Mouse (Mus musculus) forebrain, postnatal 0 days (tissue): ENCODE results near the gene Cntfr. TPM values are rescaled to one million over a fixed set of nuclear protein-coding genes. Genes with fewer than 3 reads are reported as not detected.

ENCODE experiments used
- ATAC-seq: fragments of 200-750 bp; cut with Nextera tagmentation; 2 replicates; pipeline ENCODE4 v1.8.0; 2017; ENCODE audit warnings: mild to moderate bottlenecking, moderate library complexity
- DNase-seq: peaks from one replicate; pipeline ENCODE4 v3.0.0-alpha.2; 2015
- H3K27ac ChIP-seq: fragments of 300-500 bp; sonication (generic); 2 replicates; pipeline ENCODE4 v1.5.1; 2014; ENCODE audit warnings: low read depth, mild to moderate bottlenecking, antibody characterized with exemption, low read length, moderate library complexity, mixed read lengths
- H3K27me3 ChIP-seq: fragments of 300-500 bp; sonication (generic); 2 replicates; pipeline ENCODE4 v1.6.1; 2014; ENCODE audit warnings: mild to moderate bottlenecking, low read length, mixed read lengths; ENCODE audit not compliant: insufficient read depth
- H3K36me3 ChIP-seq: fragments of 300-500 bp; sonication (generic); 2 replicates; pipeline ENCODE4 v1.6.1; 2014; ENCODE audit warnings: mild to moderate bottlenecking, moderate library complexity; ENCODE audit not compliant: insufficient read depth
- H3K4me1 ChIP-seq: fragments of 300-500 bp; sonication (generic); 2 replicates; pipeline ENCODE4 v1.6.1; 2014; ENCODE audit warnings: antibody characterized with exemption; ENCODE audit not compliant: insufficient read depth
- H3K4me2 ChIP-seq: fragments of 300-500 bp; sonication (generic); 2 replicates; pipeline ENCODE4 v1.6.1; 2014; ENCODE audit warnings: low read depth, mild to moderate bottlenecking, moderate library complexity
- H3K4me3 ChIP-seq: fragments of 300-500 bp; sonication (generic); 2 replicates; pipeline ENCODE4 v1.5.1; 2014; ENCODE audit warnings: low read depth, low read length, mixed read lengths
- H3K9ac ChIP-seq: fragments of 300-500 bp; sonication (generic); 2 replicates; pipeline ENCODE4 v1.6.1; 2014; ENCODE audit warnings: mild to moderate bottlenecking
- H3K9me3 ChIP-seq: fragments of 300-500 bp; sonication (generic); 2 replicates; pipeline ENCODE4 v1.6.1; 2016; ENCODE audit warnings: low read length
- CTCF ChIP-seq: sonication (generic); IDR thresholded peaks from 2 replicates; pipeline ENCODE4 v1.5.1; 2016; ENCODE audit warnings: antibody characterized with exemption, control low read depth, low read depth
- WGBS: fragments of 180-500 bp; shearing (Covaris S2); extraction: QIAGEN DNeasy Blood & Tissue Kit; methylation state at CpG from one replicate; pipeline ENCODE4 v1.1.7; 2014; 5-methylcytosine and 5-hydroxymethylcytosine counted together
- polyA plus RNA-seq: library from polyadenylated mRNA; unstranded; fragments of >200 nt; fragmentation: Nextera tagmentation; extraction: Ambion mirVana; gene quantifications from 2 replicates; pipeline ENCODE4 v1.2.1, GENCODE M21; 2015
- total RNA-seq: library from RNA; depleted of rRNA; stranded (reverse); fragments of >200 nt; gene quantifications from 2 replicates; pipeline ENCODE4 v1.2.3, GENCODE M21; 2014

Gene Cntfr
- total and polyA plus RNA-seq, 2 experiments from 2014 or later = 14.2 to 25.9 TPM

GRCm38 (mm10) chr4:41622071-41622470 is 74.8 kb downstream of the Cntfr start:
- no peak overlapping the region for H3K27ac ChIP-seq
- H3K4me2 ChIP-seq = no peak overlapping the region
- ATAC-seq (no peak), DNase-seq (no peak)
- 84% methylated on average over 14 of the region's 14 CpGs for WGBS
- no peaks in the 10 kb centered on the region for H3K4me1 ChIP-seq
- no peak for TF ChIP-seq CTCF
- no peaks in the 10 kb centered on the region; the same call in 1 of the 2 replicates for H3K27me3 ChIP-seq
- H3K4me3 ChIP-seq = no peak overlapping the region
- no peaks in the 10 kb centered on the region for H3K9me3 ChIP-seq
- H3K9ac ChIP-seq = no peak overlapping the region
- no peaks in the 10 kb centered on the region for H3K36me3 ChIP-seq

GRCm38 (mm10) chr4:41618916-41619746 is 77.8 kb downstream of the Cntfr start:
- H3K4me3 ChIP-seq = no peak overlapping the region
- H3K9me3 ChIP-seq = no peaks in the 10 kb centered on the region
- peak; percentile 27 for DNase-seq
- WGBS = 33% methylated on average over 12 of the region's 12 CpGs
- no peak overlapping the region for H3K4me2 ChIP-seq
- no peak for TF ChIP-seq CTCF
- no peaks in the 10 kb centered on the region for H3K4me1 ChIP-seq
- ATAC-seq = 0 out of 2 replicates have a peak, but pooled peaks have one; percentile 16
- no peaks in the 10 kb centered on the region for H3K36me3 ChIP-seq
- no peaks in the 10 kb centered on the region; the same call in 1 of the 2 replicates for H3K27me3 ChIP-seq
- H3K27ac ChIP-seq = no peak overlapping the region
- H3K9ac ChIP-seq = no peak overlapping the region

DNA sequence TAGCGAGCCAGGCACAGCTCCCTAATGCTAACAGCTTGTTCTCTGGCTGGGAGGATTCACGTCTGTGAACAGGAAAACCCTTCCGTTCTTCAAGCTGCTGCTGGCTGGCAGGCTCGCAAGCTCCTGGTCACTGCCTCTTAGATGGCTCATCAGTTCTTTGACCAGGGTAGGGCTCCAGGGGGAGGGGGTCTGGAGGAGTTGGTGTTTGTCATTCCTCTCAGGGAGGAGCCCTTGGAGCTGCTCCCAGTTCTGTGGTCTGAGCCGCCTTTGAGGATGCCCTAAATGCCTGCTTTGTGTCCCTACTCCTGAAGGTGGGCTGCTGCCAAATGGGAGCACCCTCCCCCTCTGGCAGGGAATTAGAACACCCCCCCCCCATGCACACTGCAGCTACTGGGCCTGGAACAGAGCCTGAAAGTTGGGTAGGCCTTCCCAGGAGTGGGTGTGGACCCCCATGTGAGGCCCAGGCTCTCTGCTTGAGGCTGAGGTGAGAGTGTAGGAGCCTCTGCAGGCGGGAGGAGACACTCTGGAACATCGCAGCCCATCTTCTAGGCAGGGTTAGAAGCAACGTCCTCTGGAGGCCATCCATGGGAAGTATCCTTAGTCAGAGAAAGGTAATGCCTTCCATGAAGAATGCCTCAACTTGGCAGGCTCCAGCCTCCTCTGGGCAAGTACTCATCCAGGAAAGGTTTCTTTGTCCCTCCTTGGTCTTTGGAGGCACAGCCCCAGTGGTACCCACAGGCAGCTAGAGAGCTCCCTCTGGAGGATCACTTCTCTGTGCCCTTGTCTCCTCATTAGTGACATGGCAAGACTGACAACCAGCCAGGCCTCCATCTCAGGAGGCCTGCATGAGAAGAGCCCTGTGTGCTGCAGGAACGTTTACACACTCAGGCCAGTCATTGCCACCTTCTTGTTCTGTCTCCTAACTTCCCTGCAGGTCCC is 81.0 kb downstream of the Cntfr start:
- no peaks in the 10 kb centered on the region for H3K9me3 ChIP-seq
- no peak overlapping the region for H3K4me3 ChIP-seq
- no peak overlapping the region for H3K9ac ChIP-seq
- peak; percentile 85 for DNase-seq
- peak overlapping the region; percentile 35; the same call in 1 of the 2 replicates for H3K27ac ChIP-seq
- H3K36me3 ChIP-seq = no peaks in the 10 kb centered on the region
- H3K4me2 ChIP-seq = no peak overlapping the region
- no peaks in the 10 kb centered on the region; the same call in 1 of the 2 replicates for H3K27me3 ChIP-seq
- ATAC-seq = peak; percentile 79
- H3K4me1 ChIP-seq = no peaks in the 10 kb centered on the region
- 38% methylated on average over 9 of the region's 9 CpGs for WGBS
- peak; percentile 36; the same call in 1 of the 2 replicates for TF ChIP-seq CTCF

DNA sequence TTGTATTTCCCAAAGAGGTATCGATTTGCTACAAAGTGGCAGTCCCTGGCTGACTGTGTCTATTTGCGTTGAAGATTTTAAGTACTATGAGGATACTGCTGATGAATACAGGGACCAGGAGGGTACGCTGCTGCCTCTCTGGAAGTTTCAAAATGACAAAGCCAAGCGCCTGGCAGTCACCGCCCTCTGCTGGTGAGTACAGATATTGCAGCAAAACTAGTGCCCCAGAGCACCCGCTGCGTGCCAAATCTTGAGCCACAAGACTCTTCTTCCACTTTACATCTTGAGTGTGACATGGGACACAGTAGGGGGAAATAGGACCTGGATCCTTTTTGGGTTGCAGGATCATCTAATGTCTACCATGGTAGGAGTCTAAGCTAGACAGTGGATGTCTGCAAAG is 82.7 kb downstream of the Cntfr start:
- Histone ChIP-seq H3K27ac (no peak overlapping the region), H3K4me1 (no peaks in the 10 kb centered on the region), H3K9ac (no peak overlapping the region), H3K4me3 (no peak overlapping the region), H3K4me2 (no peak overlapping the region), H3K9me3 (no peaks in the 10 kb centered on the region), H3K36me3 (no peaks in the 10 kb centered on the region), H3K27me3 (no peaks in the 10 kb centered on the region; the same call in 1 of the 2 replicates)
- peak; percentile 98 for TF ChIP-seq CTCF
- peak; percentile 38 for ATAC-seq
- DNase-seq = peak; percentile 92
- 4% methylated on average over 7 of the region's 7 CpGs for WGBS

GRCm38 (mm10) chr4:41612166-41612565 is 84.7 kb downstream of the Cntfr start:
- WGBS = 16% methylated on average over 8 of the region's 8 CpGs
- DNase-seq = peak; percentile 81
- Histone ChIP-seq H3K27ac (no peak overlapping the region), H3K4me3 (no peak overlapping the region), H3K4me2 (no peak overlapping the region), H3K27me3 (no peaks in the 10 kb centered on the region), H3K9ac (no peak overlapping the region), H3K36me3 (no peaks in the 10 kb centered on the region), H3K9me3 (no peaks in the 10 kb centered on the region), H3K4me1 (no peaks in the 10 kb centered on the region)
- peak; percentile 75 for ATAC-seq
- TF ChIP-seq CTCF = no peak

GRCm38 (mm10) chr4:41610594-41610980 is 86.3 kb downstream of the Cntfr start:
- no peaks in the 10 kb centered on the region for H3K4me1 ChIP-seq
- WGBS = 35% methylated on average over 6 of the region's 6 CpGs

More at GRCm38 (mm10) chr4:41610594-41610980, 86.3 kb downstream of the Cntfr start:
- Histone ChIP-seq H3K27ac (no peak overlapping the region), H3K4me3 (no peak overlapping the region), H3K9ac (no peak overlapping the region), H3K36me3 (no peaks in the 10 kb centered on the region), H3K4me2 (no peak overlapping the region), H3K9me3 (no peaks in the 10 kb centered on the region), H3K27me3 (no peaks in the 10 kb centered on the region)
- ATAC-seq = no peak
- TF ChIP-seq CTCF = no peak
- DNase-seq = no peak
